Mouse (Mus musculus) adrenal gland, adult 8-10 months (tissue): ENCODE data around the gene Elk3. TPM values are rescaled to one million over a fixed set of nuclear protein-coding genes. Genes with fewer than 3 reads are reported as not detected.

ENCODE experiments used
- DNase-seq: peaks from one replicate; pipeline ENCODE4 v3.0.0; 2022
- total RNA-seq, 4 experiments: library from RNA; stranded (reverse); gene quantifications; 2 replicates each; pipeline ENCODE4 v1.2.4; 2022

The Elk3 gene
- total RNA-seq, 4 experiments from 2014 or later, result 32.3 to 51.1 (median 46.1) TPM

DNA sequence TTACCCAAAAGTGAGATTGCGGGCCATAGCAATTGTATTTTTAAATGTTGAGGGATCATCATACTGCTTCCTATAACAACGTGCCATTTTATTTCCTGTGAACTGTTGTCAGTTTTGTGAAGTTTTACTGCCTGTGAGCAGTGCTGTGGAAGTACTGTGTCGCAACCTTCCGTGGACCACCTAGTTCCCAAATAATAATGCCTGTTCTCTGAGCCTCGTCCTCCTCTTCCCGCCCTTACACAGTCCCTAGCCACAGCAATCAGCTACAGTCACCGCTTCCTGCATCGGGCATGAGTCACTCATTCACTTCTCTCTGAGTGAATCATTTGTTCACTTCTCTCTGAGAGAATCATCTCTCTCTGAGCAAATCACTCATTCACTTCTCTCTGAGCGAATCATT is 76.2 kb downstream of the Elk3 start:
- DNase-seq, result no peak

DNA sequence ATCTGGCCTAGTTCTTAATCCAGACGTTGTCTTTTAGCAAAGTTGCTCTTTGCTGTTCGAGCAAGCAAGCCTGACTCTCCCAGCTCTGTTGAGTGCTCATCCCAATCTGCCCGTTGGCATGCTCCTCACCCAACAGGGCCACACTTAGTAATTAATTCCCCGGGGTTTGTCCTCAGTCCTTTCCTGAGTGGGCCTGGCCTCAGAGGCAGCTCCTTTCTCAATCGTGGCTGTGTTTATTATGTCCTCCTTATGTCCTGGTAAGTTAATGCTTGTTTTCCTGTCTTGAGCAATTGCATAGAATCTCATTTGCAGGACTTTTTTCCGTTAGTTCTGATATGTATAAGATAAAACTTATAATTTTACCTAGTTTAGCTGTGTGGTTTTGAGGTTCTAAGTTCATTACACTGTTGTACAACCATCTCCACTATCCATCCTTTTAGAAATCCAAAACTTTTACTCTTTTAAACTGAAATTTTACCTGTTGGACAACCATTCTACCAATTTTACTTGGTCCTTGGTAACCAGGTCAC is 77.2 kb downstream of the Elk3 start:
- no peak for DNase-seq

DNA sequence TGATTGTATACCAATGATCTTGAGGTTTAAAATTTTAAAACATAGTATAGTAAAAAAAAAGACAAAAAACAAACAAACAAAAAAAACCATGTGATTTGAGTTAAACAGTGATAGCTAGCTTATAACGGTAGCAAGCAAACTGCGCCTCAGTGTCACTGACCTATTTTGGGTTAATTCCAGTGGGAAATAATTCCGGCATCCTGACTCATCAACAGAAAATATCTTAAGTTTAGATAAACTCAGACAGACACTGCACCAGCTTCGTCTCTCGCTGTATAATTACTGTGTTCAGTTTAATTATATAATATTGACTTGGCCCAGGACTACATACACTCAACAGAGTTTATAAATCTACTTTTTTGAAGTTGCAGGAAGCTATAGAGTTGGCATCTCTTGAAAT is 79.0 kb downstream of the Elk3 start:
- DNase-seq, result no peak

DNA sequence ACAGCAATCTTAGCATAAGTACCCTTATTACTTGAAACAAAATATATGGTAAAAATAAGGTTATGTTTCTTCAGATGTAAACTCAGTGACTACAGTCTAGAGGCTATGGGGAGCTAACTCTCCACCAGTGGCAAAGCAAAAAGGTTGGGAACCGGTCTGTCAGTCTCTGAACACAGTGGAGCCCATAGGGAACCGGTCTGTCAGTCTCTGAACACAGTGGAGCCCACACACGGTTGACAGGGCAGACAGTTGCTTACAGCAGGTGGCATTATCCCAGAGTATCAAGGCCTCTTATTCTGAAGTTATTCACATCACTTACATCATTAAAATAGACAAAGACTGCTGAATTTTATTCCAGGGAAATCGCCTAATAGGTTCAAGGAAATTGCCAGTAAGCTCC is 79.4 kb downstream of the Elk3 start:
- no peak for DNase-seq

DNA sequence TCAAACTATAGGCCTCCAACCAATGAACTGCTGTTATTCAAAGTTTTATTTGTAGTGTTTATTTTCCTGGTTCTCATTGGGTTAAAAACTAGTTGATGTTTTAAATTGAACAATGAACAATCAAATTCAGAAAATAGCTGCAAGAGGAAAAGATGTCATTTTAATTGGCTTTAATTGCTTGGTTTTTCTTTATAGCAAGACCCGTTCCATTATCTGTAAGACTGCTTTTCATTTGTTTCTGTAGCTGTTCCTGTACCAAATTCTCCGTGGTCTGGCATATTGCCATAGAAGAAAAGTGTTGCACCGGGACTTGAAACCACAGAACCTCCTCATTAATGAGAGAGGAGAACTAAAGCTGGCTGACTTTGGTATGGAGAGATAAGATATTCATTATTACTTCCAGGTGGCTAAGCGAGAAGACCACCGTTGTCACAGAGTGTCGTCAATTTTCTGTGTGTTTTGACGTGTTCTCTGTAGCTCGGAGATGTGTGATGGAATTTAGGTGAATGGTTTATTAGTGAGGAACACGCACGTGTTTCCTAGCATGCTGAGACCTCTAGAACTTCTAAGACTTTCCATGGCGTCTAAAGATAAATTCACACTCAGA is 82.4 kb downstream of the Elk3 start:
- no peak for DNase-seq

DNA sequence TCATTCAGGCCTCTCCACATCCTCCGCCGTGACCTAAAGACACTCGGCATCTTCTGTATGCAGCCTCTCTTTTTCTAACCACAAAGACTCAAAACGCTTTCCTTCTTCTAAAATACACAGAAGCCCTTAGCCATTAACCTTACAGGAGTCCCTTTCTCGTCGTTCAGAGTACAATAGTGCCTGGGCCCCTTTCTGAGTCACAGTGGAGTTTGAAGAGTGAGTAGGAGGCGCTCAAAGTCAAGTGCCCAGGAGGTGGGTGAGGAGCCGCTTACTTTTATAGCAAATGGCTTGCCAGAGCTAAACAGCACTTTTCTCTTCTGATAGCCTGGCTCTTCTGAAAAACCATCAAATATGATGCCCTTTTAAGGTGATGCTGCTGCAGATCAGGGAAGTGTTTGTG is 83.0 kb downstream of the Elk3 start:
- no peak for DNase-seq

DNA sequence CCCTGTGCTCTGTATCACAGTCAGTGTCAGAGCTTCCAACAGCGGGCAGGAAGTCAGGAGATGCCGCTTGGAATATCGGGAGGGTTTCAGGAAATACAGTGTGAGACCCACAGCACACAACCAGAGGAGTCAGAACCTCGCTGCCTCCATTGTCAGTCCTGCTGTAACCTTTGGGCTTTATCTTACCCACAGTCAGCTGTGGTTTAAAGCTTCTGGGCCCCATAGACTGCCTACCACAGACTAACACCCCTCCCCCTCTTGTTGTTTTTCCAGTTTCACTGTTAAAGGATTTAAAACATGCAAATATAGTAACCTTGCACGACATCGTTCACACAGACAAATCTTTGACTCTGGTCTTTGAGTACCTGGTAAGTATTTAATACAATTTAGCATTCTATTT is 85.2 kb downstream of the Elk3 start:
- no peak for DNase-seq

DNA sequence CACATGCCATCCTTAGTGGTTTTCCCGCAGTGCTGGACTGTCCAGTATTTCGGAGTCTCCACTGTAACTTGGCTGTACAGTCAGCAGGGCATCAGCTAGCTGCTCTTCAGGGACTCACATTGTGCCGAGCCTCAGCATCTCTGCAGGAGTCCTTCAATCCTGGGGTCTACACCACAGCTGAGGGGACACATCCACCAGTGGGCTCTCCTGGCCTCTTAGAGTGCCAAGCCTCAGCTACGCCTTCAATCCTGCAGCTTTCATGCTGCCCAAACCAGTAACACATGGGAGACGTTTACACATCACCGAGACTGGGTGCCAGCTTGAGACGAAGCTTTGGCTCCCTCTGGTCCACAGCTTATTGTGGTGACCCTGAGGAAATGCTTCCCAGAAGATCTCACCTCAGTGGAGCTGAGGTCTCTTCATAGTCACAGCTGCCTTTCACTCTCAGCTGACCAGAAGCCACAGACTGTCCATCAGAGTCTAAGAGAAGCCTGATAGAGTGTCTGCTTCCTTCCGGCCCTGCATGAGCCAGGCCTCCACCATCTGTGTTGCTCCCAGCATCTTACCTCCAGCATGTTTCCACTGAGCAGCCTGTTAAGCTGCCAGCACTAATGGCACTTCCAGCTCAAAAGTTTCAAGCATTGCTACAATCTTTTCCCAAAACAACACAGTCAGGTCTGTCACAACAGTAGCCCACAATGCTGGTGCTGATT is 95.7 kb downstream of the Elk3 start:
- no peak for DNase-seq

DNA sequence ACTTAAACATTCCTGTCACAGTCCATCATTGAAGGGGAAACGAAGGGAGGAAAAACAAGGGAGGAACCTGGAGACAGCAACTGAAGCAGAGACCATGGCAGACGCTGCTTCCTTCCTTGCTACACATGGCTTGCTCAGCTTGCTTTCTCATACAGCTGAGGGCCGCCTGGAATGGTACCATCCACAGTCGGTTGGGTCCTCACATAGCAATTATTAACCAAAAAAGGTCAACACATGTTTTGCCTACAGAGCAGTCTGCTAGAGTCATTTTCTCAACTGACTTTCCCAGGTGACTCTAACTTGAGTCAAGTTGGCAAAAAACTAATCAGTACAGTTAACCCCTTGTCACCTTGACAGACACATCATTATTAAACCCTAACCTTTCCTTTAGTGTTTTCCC is 96.7 kb downstream of the Elk3 start:
- no peak for DNase-seq

DNA sequence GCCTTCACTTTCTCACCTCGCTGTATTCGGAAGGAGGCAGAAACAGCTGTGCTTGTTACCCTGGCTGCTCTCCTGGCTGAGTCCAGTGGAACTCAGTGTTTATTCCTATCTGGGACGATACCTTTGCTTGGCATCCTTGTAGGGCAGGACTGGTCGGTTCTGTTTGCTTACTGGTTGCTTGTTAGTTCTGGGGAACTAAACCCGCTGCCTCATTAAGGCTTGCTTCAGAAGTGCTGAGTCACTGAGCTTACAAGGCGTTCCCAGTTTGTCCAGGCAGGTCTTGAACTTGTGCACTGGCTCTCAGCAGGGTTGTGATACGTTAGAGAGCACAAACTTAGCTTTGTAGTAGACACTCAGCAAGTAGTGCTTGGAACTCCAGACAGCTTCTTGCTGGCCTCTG is 97.6 kb downstream of the Elk3 start:
- no peak for DNase-seq

DNA sequence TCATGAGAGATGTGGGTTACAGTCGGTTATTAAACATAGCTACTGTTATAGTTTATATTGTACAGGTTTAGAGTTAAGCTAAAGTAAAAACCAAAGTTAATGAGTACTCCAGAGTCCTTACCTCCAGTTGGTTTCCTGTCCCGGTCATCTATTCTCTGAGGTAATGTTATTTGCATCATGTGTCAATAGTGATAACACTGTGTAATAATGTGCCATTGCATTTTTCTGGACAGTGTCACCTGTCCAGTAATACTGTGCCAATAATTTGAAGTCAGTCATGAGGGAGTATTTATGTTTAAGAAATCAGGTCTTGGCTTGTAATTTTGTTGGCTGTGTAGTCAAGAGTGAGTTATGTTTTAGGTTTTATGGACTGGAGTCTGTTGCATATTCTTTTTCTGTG is 98.2 kb downstream of the Elk3 start:
- no peak for DNase-seq

DNA sequence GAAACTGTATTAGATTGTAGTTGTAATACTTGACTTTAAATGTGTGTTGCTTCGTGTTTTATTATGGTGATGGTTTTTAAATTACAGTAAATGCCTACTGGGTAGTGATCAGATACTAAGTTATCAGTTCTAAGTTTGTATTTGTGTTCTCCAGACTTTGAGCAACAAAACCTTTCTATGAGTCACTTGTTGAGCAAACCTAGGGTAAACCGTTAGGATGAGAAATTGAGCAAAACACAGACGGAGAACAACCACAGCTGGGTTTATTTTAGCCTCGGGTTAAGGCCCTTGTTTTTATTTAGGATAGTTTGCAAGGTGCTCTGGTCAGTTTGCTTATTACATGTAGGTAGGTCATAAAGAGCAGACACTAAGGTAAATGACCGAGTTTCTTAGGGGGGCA is 103.8 kb downstream of the Elk3 start:
- DNase-seq, result no peak

DNA sequence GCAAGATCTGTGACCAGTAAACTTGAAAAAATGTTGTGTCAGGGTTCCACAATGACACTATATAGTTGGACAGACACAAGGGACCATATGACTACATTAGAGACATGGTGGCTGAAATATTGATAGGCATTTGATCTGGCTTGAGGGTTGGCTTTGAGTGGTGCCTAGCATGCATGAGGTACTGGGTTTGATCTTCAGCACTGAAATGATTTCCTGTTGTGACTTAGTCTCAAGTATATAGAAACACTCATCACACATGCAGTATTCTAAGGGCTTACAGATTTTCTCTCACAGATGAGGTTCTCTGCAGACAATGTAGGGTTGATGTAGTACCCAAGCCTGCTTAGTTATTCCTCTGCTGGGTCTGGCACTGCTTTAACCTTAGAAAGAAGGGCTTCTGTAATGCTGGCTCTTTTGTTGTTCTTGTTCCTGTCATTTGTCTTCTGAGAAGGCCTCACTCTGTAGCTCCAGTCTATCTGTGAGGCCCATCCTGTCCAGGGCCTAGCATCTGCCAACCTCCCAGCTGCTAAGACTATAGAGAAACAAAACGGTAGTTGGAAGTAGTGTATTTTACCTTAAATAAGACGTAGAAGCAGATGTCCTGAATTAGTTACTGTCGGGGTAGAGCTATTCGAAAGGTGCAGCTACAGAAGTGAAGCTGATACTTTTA is 105.5 kb downstream of the Elk3 start:
- DNase-seq, result no peak

DNA sequence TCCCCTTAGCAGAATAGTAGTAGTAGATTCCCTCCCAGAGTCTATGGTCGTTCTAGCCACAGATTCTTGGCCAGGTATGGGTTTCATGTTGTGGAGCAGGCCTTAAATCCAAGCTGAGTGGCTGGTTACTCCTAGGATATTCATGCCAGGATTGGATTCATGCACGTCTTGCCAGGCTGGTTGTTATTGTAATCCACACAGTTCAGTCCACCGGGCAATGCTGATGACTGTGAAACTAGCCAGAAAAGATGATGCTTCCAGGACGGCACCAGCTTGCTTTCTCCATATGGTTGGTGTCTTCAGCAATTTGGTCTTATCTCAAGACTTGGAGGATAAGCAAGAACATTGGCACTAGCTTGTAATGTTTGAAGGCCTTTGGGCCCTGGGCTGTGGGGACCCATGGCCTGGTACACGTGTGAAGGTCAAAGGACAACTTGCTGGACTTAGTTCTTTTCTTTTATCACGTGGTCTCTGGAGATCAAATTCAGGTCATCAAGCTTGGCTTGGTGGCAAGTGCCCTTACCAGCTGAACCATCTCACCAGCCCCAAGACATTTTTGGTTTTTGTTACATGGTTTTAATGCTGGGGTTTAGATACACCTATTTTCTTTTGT is 109.0 kb downstream of the Elk3 start:
- DNase-seq, result no peak

DNA sequence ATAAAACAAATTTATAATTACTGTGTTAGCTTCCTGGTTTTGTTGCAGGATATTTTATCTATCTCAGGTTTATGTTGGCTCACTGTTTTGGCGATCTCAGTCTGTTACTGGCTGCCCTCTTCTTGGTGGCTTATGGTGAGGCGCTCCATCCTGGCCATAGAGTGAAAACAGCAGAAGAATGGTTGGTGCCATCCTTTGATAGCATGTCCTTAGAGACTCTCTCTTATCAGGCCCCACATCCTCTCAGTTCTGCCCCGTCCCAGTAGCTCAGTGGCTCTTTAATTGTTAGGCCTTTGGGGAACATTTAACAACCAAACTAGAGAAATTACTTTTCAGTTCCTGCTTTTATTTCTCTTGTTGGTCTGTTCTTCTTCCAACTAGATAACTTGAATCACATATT is 112.0 kb downstream of the Elk3 start:
- no peak for DNase-seq

Other genes with a start within 250 kb of the Elk3 start
- gene Cfap54, start 229.5 kb downstream of the Elk3 start, total RNA-seq, result 1 to 10 TPM; 4.0 to 6.1 (median 5.1) TPM
- gene Cdk17, start 150.3 kb downstream of the Elk3 start, total RNA-seq, result 10 to 100 TPM; 24.6 to 30.2 (median 28.1) TPM
- gene Lta4h, start 142.3 kb upstream of the Elk3 start, total RNA-seq, result 10 to 100 TPM; 53.1 to 74.2 (median 65.2) TPM
- under 1 TPM; 0.17 to 0.52 (median 0.39) TPM for gene Hal, start 177.6 kb upstream of the Elk3 start, total RNA-seq
- gene Amdhd1, start 228.9 kb upstream of the Elk3 start, total RNA-seq, result under 1 TPM in 1 of 4 experiments, not detected in 3; 0.12 TPM
- gene Ccdc38, start 229.5 kb upstream of the Elk3 start, total RNA-seq, result under 1 TPM in 1 of 4 experiments, not detected in 3; 0.10 TPM